Mouse (Mus musculus): ENCODE measurements around the gene Brk1. TPM values are rescaled to one million over a fixed set of nuclear protein-coding genes. Genes with fewer than 3 reads are reported as not detected.

Brk1 gene
- polyA plus RNA-seq, 1 experiment from 2014 or later, result 230 TPM

DNA sequence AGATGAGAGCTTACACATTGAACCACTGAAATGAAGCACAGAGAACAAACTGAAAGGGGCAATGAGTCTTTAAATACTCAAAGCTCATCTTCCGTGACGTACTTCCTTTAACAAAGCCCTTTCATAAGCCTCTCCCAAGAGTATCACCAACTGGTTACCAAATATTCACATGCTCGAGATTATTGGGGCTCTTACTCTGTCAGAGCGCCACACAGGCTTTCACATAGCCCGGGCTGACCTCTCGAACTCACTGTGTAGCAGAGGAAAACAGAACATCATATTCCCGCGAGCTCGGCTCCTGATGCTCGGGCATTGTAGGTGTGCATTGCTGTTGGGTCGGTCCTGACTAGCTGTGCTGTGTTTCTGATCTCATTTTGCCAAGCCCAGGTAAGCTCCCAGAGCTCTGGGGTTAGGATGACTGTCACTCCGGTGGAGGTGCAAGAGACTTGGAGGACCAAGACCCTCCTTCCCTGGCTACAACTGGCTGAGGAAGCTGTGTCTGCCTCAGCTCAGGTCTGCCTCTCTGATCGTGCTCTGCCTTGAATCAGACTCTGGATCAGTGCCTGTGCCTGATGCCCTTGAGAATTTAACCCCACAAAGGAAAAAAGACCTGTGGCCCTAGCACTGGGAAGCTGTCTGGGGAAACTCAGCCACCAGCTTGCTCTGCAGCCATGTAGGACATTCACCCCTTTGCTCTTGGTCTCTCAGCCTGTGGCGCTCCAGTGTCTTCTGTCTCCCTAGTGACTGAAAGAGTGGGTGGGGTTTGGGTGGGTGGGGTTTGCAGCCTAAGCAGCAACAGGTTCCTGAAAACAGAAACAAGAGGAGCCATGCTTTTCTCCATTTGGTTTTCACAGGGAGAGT, 56.1 kb downstream of the Brk1 start:
- Histone ChIP-seq H3K9ac (no peak overlapping the region), H3K4me1 (peaks cover 17% of the 10 kb centered on the region; the same call in 1 of the 2 replicates), H3K36me3 (no peaks in the 10 kb centered on the region), H3K27ac (replicated peaks) (peak overlapping the region; percentile 28; the same call in 1 of the 2 replicates), H3K4me3 (replicated peaks) (no peak overlapping the region), H3K4me2 (replicated peaks) (no peak overlapping the region), H3K27me3 (no peaks in the 10 kb centered on the region), H3K9me3 (replicated peaks) (no peaks in the 10 kb centered on the region)
- ATAC-seq (ENCODE audit: insufficient number of reproducible peaks, low FRiP score, low TSS enrichment, low read depth), result no peak
- WGBS, result 62% methylated on average over 14 of the region's 14 CpGs

GRCm38 (mm10) chr6:113661353-113662241, 57.0 kb downstream of the Brk1 start:
- H3K27me3 ChIP-seq, result no peaks in the 10 kb centered on the region
- H3K27ac ChIP-seq (replicated peaks), result peak overlapping the region; percentile 28; the same call in 1 of the 2 replicates
- H3K4me2 ChIP-seq (replicated peaks), result no peak overlapping the region
- H3K36me3 ChIP-seq, result no peaks in the 10 kb centered on the region
- no peak for ATAC-seq (ENCODE audit: insufficient number of reproducible peaks, low FRiP score, low TSS enrichment, low read depth)
- H3K4me3 ChIP-seq (replicated peaks), result no peak overlapping the region
- no peak overlapping the region for H3K9ac ChIP-seq
- no peaks in the 10 kb centered on the region for H3K9me3 ChIP-seq (replicated peaks)
- 46% methylated on average over 12 of the region's 12 CpGs for WGBS
- peaks cover 17% of the 10 kb centered on the region; the same call in 1 of the 2 replicates for H3K4me1 ChIP-seq

GRCm38 (mm10) chr6:113662964-113663700, 58.6 kb downstream of the Brk1 start:
- H3K9me3 ChIP-seq (replicated peaks), result no peaks in the 10 kb centered on the region
- H3K9ac ChIP-seq, result no peak overlapping the region
- H3K36me3 ChIP-seq, result no peaks in the 10 kb centered on the region
- peaks cover 17% of the 10 kb centered on the region; the same call in 1 of the 2 replicates for H3K4me1 ChIP-seq
- no peak overlapping the region for H3K4me2 ChIP-seq (replicated peaks)
- H3K27ac ChIP-seq (replicated peaks), result no peak overlapping the region
- WGBS, result 90% methylated on average over 8 of the region's 8 CpGs
- no peaks in the 10 kb centered on the region for H3K27me3 ChIP-seq
- H3K4me3 ChIP-seq (replicated peaks), result no peak overlapping the region
- ATAC-seq (ENCODE audit: insufficient number of reproducible peaks, low FRiP score, low TSS enrichment, low read depth), result no peak

DNA sequence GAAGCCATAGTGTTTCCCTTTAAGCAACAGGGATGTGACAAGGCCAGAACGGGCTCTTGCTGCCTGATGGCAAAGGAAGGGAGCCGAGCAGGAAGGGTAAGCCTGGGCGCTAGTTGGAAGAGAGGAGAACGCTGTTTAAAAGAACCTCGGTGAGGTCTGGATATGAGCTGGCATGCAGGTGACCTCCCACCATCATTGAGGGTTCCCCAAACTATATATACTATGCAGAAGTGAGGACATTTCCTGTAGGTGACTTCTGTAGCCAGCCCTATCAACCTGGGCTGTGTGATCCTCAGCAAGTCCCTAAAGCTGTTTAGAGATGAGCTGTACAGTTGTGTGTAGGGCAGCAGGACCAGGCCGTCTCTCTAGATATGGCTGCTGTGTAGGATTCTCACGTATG, 59.7 kb downstream of the Brk1 start:
- H3K9ac ChIP-seq, result no peak overlapping the region
- no peaks in the 10 kb centered on the region for H3K36me3 ChIP-seq
- H3K4me1 ChIP-seq, result peaks cover 22% of the 10 kb centered on the region
- WGBS, result 87% methylated on average over 7 of the region's 7 CpGs
- ATAC-seq (ENCODE audit: insufficient number of reproducible peaks, low FRiP score, low TSS enrichment, low read depth), result no peak
- H3K4me2 ChIP-seq (replicated peaks), result no peak overlapping the region
- no peak overlapping the region for H3K27ac ChIP-seq (replicated peaks)
- H3K27me3 ChIP-seq, result no peaks in the 10 kb centered on the region
- no peaks in the 10 kb centered on the region for H3K9me3 ChIP-seq (replicated peaks)
- no peak overlapping the region for H3K4me3 ChIP-seq (replicated peaks)

Other genes starting within 250 kb of the Brk1 start
- gene Tada3, start 226.9 kb upstream of the Brk1 start, polyA plus RNA-seq (2015; fragmentation: Nextera tagmentation; extraction: Ambion mirVana), result 51.0 and 54.2 TPM in 2 replicates
- 381 and 384 TPM in 2 replicates for gene Arpc4, start 226.7 kb upstream of the Brk1 start, polyA plus RNA-seq (2015; fragmentation: Nextera tagmentation; extraction: Ambion mirVana)
- 7.7 and 10.7 TPM in 2 replicates for gene Ttll3, start 215.5 kb upstream of the Brk1 start, polyA plus RNA-seq (2015; fragmentation: Nextera tagmentation; extraction: Ambion mirVana)
- 16.7 and 19.7 TPM in 2 replicates for gene Rpusd3, start 185.4 kb upstream of the Brk1 start, polyA plus RNA-seq (2015; fragmentation: Nextera tagmentation; extraction: Ambion mirVana)
- gene Cidec, start 169.0 kb upstream of the Brk1 start, polyA plus RNA-seq (2015; fragmentation: Nextera tagmentation; extraction: Ambion mirVana), result not detected in 2 replicates
- 81.4 and 84.8 TPM in 2 replicates for gene Jagn1, start 162.2 kb upstream of the Brk1 start, polyA plus RNA-seq (2015; fragmentation: Nextera tagmentation; extraction: Ambion mirVana)
- 11.7 and 12.2 TPM in 2 replicates for gene Il17re, start 146.3 kb upstream of the Brk1 start, polyA plus RNA-seq (2015; fragmentation: Nextera tagmentation; extraction: Ambion mirVana)
- gene Il17rc, start 133.3 kb upstream of the Brk1 start, polyA plus RNA-seq (2015; fragmentation: Nextera tagmentation; extraction: Ambion mirVana), result 34.3 and 37.5 TPM in 2 replicates
- gene Creld1, start 121.5 kb upstream of the Brk1 start, polyA plus RNA-seq (2015; fragmentation: Nextera tagmentation; extraction: Ambion mirVana), result 21.5 and 22.5 TPM in 2 replicates
- gene Prrt3, start 102.8 kb upstream of the Brk1 start, polyA plus RNA-seq (2015; fragmentation: Nextera tagmentation; extraction: Ambion mirVana), result 1.6 and 2.0 TPM in 2 replicates
- gene Emc3, start 73.1 kb upstream of the Brk1 start, polyA plus RNA-seq (2015; fragmentation: Nextera tagmentation; extraction: Ambion mirVana), result 101 and 103 TPM in 2 replicates
- 6.6 and 6.9 TPM in 2 replicates for gene Fancd2, start 73.1 kb upstream of the Brk1 start, polyA plus RNA-seq (2015; fragmentation: Nextera tagmentation; extraction: Ambion mirVana)
- gene Fancd2os, start 4.1 kb upstream of the Brk1 start, polyA plus RNA-seq (2015; fragmentation: Nextera tagmentation; extraction: Ambion mirVana), result 0.16 TPM in 1 of 2 replicates, not detected in the other
- 43.4 and 47.8 TPM in 2 replicates for gene Vhl, start 19.2 kb downstream of the Brk1 start, polyA plus RNA-seq (2015; fragmentation: Nextera tagmentation; extraction: Ambion mirVana)
- gene Irak2, start 33.7 kb downstream of the Brk1 start, polyA plus RNA-seq (2015; fragmentation: Nextera tagmentation; extraction: Ambion mirVana), result 4.0 and 5.8 TPM in 2 replicates
- 0.95 and 1.1 TPM in 2 replicates for gene Tatdn2, start 92.3 kb downstream of the Brk1 start, polyA plus RNA-seq (2015; fragmentation: Nextera tagmentation; extraction: Ambion mirVana)
- 0.24 TPM in 1 of 2 replicates, not detected in the other for gene Ghrl, start 115.1 kb downstream of the Brk1 start, polyA plus RNA-seq (2015; fragmentation: Nextera tagmentation; extraction: Ambion mirVana)
- 283 and 297 TPM in 2 replicates for gene Sec13, start 136.0 kb downstream of the Brk1 start, polyA plus RNA-seq (2015; fragmentation: Nextera tagmentation; extraction: Ambion mirVana)

Data from embryonic facial prominence, embryonic 15.5 days (tissue).